Mouse (Mus musculus) embryonic fibroblast, embryonic 13.5 days (primary cell): ENCODE data around the gene Tbc1d2. TPM values are rescaled to one million over a fixed set of nuclear protein-coding genes. Genes with fewer than 3 reads are reported as not detected.

Experiments used
- H3K27ac ChIP-seq: 2 replicates; pipeline ENCODE4 v1.5.1; 2012; ENCODE audit warnings: low read length, control low read depth, inconsistent platforms; ENCODE audit not compliant: insufficient read depth
- H3K4me1 ChIP-seq: 2 replicates; pipeline ENCODE4 v1.6.1; 2011; ENCODE audit warnings: low read length; ENCODE audit not compliant: control insufficient read depth, insufficient read depth
- H3K4me3 ChIP-seq: 2 replicates; pipeline ENCODE4 v1.5.1; 2011; ENCODE audit warnings: mild to moderate bottlenecking, control low read depth, low read length; ENCODE audit not compliant: insufficient read depth
- CTCF ChIP-seq: IDR thresholded peaks from 2 replicates; pipeline ENCODE4 v1.5.1; 2011; ENCODE audit warnings: mild to moderate bottlenecking, control low read depth, low read length, moderate library complexity, borderline replicate concordance; ENCODE audit not compliant: insufficient read depth
- POLR2A ChIP-seq: IDR thresholded peaks from 2 replicates; pipeline ENCODE4 v1.6.1; 2011; ENCODE audit warnings: low read depth, mild to moderate bottlenecking, control low read depth, low read length, moderate library complexity
- polyA plus RNA-seq: library from polyadenylated mRNA; stranded (reverse); fragments of >200 nt; gene quantifications from 2 replicates; pipeline ENCODE4 v1.2.4, GENCODE M21; 2011; ENCODE audit warnings: low read depth; ENCODE audit not compliant: missing spikeins, insufficient read length

Gene Tbc1d2
- polyA plus RNA-seq, 1 experiment: 5.6 TPM

DNA sequence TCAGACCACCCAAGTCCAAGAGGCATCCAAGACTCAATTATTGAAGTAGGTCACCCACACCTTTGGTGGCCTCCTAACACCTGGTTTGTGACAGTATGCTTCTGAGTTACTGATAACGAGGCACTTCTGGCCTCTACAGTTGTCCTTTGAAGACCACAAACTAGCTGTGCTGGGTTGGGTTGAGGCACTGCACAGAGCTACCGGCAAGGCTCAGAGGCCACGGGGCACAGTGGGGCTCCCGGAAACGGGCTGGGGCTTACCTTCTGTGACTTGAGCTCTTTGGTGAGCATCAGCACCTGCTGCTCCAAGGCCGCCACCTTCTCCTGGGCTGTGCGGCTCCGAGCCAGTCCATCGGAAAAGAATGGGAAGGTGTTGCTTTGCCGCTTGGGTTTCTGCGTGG, 21.9 kb downstream of the Tbc1d2 start:
- H3K4me3 ChIP-seq: no peak overlapping the region
- TF ChIP-seq CTCF (no peak), POLR2A (no peak)

DNA sequence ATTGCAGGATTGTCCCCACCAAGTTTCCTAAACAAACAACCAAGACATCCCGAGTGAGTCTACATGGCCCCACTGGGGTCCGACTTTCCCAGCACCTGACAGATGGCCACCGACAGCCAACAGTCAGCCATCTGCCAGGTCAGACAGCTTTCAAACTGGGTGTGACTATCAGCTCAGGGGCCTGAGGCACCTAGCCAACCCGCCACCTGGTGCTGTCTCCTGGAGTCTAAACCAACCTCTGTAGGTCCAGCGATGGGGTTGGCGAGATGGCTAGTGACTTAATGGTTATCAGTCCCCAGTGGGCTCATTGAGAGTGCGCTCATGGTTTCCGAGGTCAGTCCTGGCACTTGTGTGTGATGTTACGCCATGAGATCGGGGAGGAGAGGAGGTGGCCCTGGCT, 24.9 kb downstream of the Tbc1d2 start:
- no peak for TF ChIP-seq POLR2A
- TF ChIP-seq CTCF: no peak
- H3K4me1 ChIP-seq: peaks cover 16% of the 10 kb centered on the region

More for the DNA sequence above, 21.9 kb downstream of the Tbc1d2 start:
- H3K4me1 ChIP-seq: peaks cover 14% of the 10 kb centered on the region
- H3K27ac ChIP-seq: no peak overlapping the region

DNA sequence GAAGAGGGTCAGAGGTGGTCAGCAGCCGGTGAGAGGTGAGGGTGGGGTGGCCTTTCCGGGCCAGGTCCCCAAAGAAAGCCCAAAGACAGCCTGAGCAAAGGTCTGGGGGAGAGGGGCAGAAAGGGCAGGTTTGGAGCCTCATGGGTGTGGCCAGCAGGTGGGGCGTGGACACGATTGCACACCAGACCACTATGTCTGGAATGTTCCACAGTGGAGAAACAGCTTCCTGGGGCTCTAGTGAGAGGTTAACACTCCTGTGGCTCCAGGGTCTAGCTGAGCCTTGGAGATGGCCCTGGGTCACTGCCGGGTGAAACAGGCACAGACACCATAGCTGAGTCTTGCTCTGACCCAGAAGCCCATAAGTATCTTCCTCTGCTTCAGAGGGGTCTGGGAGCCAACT, 27.0 kb downstream of the Tbc1d2 start:
- Histone ChIP-seq H3K27ac (no peak overlapping the region), H3K4me1 (peaks cover 5% of the 10 kb centered on the region), H3K4me3 (no peak overlapping the region)
- no peak for TF ChIP-seq POLR2A

More for the DNA sequence above, 24.9 kb downstream of the Tbc1d2 start:
- Histone ChIP-seq H3K4me3 (no peak overlapping the region), H3K27ac (no peak overlapping the region)

DNA sequence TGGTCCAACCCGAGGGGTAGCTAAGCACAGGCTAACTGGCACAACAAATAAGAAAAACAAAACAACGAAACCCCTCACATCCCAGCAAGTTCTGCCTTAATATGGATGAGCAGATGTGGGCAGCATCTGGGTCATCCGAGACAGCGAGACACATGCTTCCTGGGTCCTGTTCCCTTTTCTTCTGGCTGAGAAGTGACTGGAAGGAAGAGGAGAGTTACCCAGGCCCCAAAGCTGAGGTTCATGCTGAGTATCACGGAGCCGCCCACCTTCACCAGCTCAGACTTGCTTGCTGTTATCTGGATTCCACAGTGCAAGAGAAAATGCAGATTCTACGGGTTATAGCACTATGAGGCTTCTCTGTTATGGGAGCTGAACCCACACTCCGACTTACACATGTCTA, 29.1 kb downstream of the Tbc1d2 start:
- Histone ChIP-seq H3K27ac (no peak overlapping the region), H3K4me3 (no peak overlapping the region), H3K4me1 (peaks cover 5% of the 10 kb centered on the region)
- TF ChIP-seq CTCF: no peak
- no peak for TF ChIP-seq POLR2A

DNA sequence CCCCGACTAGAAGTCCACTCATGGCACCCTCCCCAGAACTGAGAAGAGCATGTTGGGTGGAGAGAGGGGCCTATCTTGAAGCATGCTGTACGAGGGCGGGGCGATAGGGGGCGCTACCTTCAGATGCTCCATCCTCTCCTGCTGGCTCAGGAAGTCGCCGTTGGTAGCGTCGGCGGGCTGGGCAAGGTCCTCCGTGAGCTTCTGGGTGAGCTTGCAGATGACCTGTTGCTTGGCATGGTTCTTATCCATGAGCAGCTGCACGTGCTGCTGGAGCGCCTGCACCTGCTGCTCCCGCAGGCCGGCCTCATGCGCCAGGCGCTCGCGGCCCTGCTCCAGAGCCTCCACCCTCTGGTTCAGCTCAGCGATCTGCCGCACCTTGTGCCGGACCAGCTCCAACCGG, 29.7 kb downstream of the Tbc1d2 start:
- peak; percentile 45; the same call in 1 of the 2 replicates for TF ChIP-seq CTCF
- no peak for TF ChIP-seq POLR2A
- H3K27ac ChIP-seq: no peak overlapping the region
- H3K4me1 ChIP-seq: peaks cover 5% of the 10 kb centered on the region
- H3K4me3 ChIP-seq: no peak overlapping the region

DNA sequence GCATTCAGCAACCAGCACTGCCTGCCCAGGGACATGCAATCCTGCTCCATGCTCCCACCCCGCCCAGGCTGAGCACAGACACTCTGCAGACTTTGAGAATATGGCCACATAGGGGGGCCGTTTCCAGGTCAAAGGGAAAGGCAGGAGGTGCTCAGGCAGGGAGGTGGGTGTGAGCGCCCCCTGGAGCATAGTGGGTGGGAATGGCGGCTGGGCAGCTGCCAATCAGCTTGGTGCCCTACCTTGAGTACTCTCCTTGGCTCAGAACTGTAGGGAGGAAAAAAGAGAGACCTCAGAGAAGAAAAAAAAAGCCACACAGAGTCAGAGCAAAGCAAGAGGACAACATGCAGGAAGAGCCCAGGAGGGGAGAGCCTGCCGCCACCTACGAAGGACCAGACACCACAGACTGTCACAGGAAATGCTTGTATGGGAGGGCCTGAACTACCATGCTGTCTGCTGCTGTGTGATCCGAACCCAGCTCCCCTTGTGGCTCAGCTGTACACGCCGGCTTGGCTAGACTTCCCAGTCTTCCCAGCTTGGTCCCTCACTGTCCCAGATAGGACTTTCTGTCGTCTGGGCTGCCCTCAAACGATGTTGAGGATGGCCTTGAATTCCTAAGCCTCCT, 31.7 kb downstream of the Tbc1d2 start:
- Histone ChIP-seq H3K4me3 (no peak overlapping the region), H3K27ac (no peak overlapping the region), H3K4me1 (peaks cover 5% of the 10 kb centered on the region)
- TF ChIP-seq POLR2A (no peak), CTCF (no peak)

DNA sequence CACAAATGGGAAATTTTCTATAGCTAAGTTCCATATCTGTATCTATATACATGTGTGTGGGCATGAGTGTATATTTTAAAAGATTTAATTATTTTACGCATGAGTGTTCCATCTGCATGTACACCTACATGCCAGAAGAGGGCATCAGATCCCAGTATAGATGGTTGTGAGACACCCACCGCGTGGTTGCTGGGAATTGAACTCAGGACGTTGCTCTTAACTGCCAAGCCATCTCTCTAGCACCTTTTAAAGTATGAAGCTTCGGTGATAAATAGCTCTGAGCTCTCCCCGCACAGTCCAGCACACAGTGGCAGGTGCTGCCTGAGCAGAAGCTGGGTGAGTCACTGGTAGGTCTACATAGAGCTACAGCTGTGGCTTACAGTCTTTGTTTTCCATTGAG, 32.6 kb downstream of the Tbc1d2 start:
- Histone ChIP-seq H3K27ac (no peak overlapping the region), H3K4me1 (no peaks in the 10 kb centered on the region), H3K4me3 (no peak overlapping the region)
- TF ChIP-seq POLR2A (no peak), CTCF (no peak)

DNA sequence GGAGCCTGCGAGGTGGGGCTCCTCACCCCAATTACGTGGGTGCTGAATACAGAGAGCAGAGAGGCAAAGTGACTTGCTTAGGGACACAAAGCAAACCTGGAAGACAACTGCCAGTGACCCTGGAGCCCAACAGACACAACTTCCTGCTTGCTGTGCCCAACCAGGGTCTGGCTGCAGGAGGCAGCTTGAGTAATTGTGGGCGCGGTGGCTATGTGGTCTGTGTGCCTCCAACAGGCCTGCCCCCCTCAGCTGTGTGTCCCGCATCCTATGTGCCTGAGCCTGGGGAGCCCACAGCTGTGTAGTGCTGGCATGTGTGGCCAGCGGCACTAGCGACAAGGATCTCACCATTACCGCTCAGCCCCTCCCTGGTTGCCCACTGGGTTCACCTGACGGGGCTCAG, 35.4 kb downstream of the Tbc1d2 start:
- Histone ChIP-seq H3K4me1 (no peaks in the 10 kb centered on the region), H3K27ac (no peak overlapping the region)
- no peak for TF ChIP-seq CTCF
- TF ChIP-seq POLR2A: no peak

DNA sequence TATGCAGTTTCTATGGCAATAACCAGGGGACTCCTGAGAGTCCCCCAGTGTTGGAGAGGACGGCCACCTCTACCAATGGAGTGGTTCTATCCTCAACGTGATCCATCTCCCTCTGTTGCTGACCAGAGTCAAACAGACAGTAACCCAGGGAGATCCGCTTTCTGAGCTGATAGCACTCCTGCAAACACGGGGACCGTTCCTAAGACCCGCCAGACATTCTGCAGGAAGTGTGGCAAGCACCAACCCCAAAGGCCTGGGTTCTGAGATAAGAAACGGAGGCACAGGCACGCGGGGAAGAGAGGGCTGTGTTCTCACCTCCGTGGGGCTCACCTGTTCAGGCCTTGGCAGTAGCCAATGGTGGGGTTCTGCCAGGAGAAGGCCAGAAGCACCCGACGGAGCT, 36.4 kb downstream of the Tbc1d2 start:
- Histone ChIP-seq H3K4me1 (no peaks in the 10 kb centered on the region), H3K27ac (no peak overlapping the region), H3K4me3 (no peak overlapping the region)
- TF ChIP-seq CTCF (no peak), POLR2A (no peak)

More for the DNA sequence above, 35.4 kb downstream of the Tbc1d2 start:
- no peak overlapping the region for H3K4me3 ChIP-seq

DNA sequence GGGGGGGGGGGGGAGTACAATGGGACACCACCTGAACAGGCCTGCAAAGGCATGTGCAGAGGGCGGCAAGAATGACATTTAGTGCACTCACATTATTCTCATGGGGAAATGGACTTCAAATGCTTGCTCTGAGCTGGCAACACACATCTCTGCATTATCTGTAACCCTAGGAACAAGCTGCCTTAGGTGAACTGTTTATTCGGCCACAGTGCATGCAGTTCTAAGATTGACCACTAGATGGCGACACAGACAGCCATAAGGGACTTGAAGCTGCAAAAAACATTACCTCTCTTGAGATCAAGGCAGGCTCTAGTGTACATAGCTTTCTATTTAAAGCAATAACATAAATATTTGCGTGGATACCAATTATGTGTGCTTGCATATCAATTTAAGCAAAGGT, 38.8 kb downstream of the Tbc1d2 start:
- H3K4me1 ChIP-seq: no peaks in the 10 kb centered on the region
- 0 out of 2 replicates have a peak, but pooled peaks have one; percentile 24 for TF ChIP-seq CTCF
- TF ChIP-seq POLR2A: no peak
- no peak overlapping the region for H3K27ac ChIP-seq
- H3K4me3 ChIP-seq: no peak overlapping the region

DNA sequence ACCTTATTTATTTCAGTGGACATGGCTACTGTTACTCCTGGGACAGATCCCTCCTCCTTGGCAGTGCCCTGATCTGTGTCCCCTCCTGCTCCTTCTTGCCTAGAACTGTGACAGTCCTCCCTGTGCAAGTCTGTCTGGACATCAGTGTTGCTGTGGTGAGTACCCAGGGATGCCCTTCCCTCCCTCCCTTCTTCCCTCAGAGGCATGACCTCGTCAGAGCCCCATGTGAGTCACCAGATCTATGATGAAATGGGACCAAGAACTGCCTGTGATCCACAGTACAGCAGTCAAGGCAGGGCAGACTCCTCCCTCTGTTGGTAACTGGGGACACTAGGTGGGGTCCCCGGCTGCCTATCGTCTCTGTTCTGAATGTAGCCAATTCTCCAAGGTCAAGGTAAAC, 42.4 kb downstream of the Tbc1d2 start:
- TF ChIP-seq POLR2A (no peak), CTCF (no peak)
- no peak overlapping the region for H3K4me3 ChIP-seq
- no peaks in the 10 kb centered on the region for H3K4me1 ChIP-seq
- H3K27ac ChIP-seq: no peak overlapping the region
